Mouse (Mus musculus) embryonic facial prominence, embryonic 13.5 days (tissue): ENCODE data around the gene Reg4. TPM values are rescaled to one million over a fixed set of nuclear protein-coding genes. Genes with fewer than 3 reads are reported as not detected.

ENCODE experiments used
- ATAC-seq: fragments of 200-750 bp; cut with Nextera tagmentation; 2 replicates; pipeline ENCODE4 v1.8.0; 2017; ENCODE audit warnings: low read depth; ENCODE audit not compliant: insufficient number of reproducible peaks, insufficient read depth, low FRiP score, low TSS enrichment
- H3K27ac ChIP-seq: fragments of 300-500 bp; sonication (generic); 2 replicates; pipeline ENCODE4 v1.5.1; 2015; ENCODE audit warnings: moderate library complexity, mild to moderate bottlenecking, inconsistent platforms
- H3K27me3 ChIP-seq: fragments of 300-500 bp; sonication (generic); 2 replicates; pipeline ENCODE4 v1.6.1; 2015; ENCODE audit warnings: mild to moderate bottlenecking, inconsistent platforms
- H3K36me3 ChIP-seq: fragments of 300-500 bp; sonication (generic); 2 replicates; pipeline ENCODE4 v1.6.1; 2015; ENCODE audit warnings: mild to moderate bottlenecking, inconsistent platforms
- H3K4me1 ChIP-seq: fragments of 300-500 bp; sonication (generic); 2 replicates; pipeline ENCODE4 v1.6.1; 2015; ENCODE audit warnings: inconsistent platforms
- H3K4me2 ChIP-seq: fragments of 300-500 bp; sonication (generic); 2 replicates; pipeline ENCODE4 v1.6.1; 2015; ENCODE audit warnings: moderate library complexity, mild to moderate bottlenecking, inconsistent platforms
- H3K4me3 ChIP-seq: fragments of 300-500 bp; sonication (generic); 2 replicates; pipeline ENCODE4 v1.5.1; 2015; ENCODE audit warnings: mild to moderate bottlenecking, inconsistent platforms
- H3K9ac ChIP-seq: fragments of 300-500 bp; sonication (generic); 2 replicates; pipeline ENCODE4 v1.6.1; 2015; ENCODE audit warnings: mild to moderate bottlenecking, inconsistent platforms
- H3K9me3 ChIP-seq: fragments of 300-500 bp; sonication (generic); 2 replicates; pipeline ENCODE4 v1.6.1; 2016; ENCODE audit warnings: inconsistent platforms
- WGBS: fragments of 180-500 bp; shearing (Covaris S2); methylation state at CpG from one replicate; pipeline ENCODE4 v1.1.7; 2015; ENCODE audit warnings: mixed read lengths; 5-methylcytosine and 5-hydroxymethylcytosine counted together
- polyA plus RNA-seq: library from polyadenylated mRNA; unstranded; fragments of >200 nt; fragmentation: Nextera tagmentation; extraction: Ambion mirVana; gene quantifications from 2 replicates; pipeline ENCODE4 v1.2.1, GENCODE M21; 2015

Reg4 gene
- polyA plus RNA-seq, 1 experiment from 2014 or later: not detected

DNA sequence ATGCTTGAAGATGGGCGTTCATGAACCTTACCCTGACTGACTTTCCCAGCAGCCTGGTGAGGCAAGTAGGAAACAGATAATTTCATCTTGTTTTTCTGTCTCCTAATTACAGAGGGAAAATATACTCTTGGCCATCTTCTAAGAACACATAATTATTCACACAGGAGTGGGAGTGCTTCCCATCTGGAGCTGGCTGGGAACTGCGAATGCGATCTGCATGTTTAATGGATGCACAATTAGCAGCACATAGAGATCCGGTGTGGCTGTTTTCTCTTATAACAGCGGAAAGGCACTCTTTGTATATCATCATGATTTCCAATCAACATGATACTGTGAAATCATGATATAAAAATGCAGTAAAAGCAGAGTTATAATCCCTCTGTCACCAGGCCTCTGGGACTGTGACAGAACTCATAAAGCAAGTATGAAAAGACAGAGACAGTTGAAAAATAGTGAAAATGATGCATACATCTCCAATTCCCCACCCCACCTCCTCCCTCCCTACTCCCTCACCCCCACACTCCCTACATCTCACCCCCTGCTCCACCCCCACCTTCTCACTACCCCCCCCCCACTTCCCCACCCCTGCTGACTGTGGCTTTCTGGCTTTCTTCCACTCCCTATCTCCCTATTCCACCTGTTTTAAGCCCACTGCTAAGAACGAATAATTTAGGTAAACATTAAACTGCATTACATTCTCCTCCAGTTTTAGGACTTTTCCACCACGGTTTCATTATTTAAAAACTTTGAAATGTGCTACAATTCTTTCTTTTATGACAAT, 10.5 kb upstream of the Reg4 start:
- H3K4me1 ChIP-seq: no peaks in the 10 kb centered on the region
- no peak overlapping the region for H3K4me3 ChIP-seq
- 71% methylated on average over 7 of the region's 7 CpGs for WGBS
- no peak overlapping the region for H3K9ac ChIP-seq
- H3K27me3 ChIP-seq: no peaks in the 10 kb centered on the region
- no peak for ATAC-seq
- H3K4me2 ChIP-seq: no peak overlapping the region
- H3K27ac ChIP-seq: no peak overlapping the region
- H3K36me3 ChIP-seq: no peaks in the 10 kb centered on the region
- no peaks in the 10 kb centered on the region for H3K9me3 ChIP-seq

DNA sequence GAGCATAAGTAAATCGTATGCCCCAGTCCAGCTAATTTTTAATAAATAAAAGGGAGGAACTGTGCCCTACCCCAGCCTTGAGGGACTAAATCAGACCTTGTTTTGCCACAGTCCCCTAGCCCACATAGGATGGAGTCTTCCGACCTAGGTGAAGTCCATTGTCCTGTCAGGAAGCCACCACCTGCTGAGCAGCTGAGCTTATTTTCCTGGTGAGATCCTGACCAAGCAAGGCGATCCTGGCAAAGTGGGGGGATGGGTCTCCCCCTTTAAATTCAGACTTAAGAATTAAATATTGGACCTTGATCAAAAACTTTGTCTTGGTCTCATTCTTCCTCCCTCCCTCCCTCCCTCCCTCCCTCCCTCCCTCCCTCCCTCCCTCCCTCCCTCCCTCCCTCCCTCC, 5.7 kb upstream of the Reg4 start:
- no peaks in the 10 kb centered on the region for H3K36me3 ChIP-seq
- H3K4me2 ChIP-seq: no peak overlapping the region
- ATAC-seq: no peak
- H3K27ac ChIP-seq: no peak overlapping the region
- no peaks in the 10 kb centered on the region for H3K27me3 ChIP-seq
- H3K9me3 ChIP-seq: no peaks in the 10 kb centered on the region
- WGBS: 69% methylated on average over 3 of the region's 3 CpGs
- H3K4me1 ChIP-seq: no peaks in the 10 kb centered on the region
- H3K9ac ChIP-seq: no peak overlapping the region
- H3K4me3 ChIP-seq: no peak overlapping the region

DNA sequence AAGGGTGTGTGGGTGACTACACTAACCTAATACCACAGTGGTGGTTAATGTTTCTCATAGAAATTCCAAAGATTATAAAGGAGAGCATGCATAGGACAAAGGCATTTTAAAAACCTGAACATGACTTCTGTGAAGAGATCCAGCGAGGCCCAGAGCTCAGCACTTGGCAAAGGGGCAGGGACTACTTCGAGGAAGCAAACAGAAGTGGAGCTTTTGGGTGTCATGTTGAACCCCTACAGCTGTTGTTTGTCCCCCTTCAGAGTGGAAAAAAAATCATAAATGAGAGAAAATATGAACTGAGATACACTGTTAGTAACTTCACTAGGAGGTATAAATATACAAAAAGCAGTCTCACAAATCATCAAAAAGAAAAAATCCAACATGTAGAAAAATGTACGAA, 1.3 kb downstream of the Reg4 start:
- H3K27ac ChIP-seq: no peak overlapping the region
- no peak overlapping the region for H3K4me2 ChIP-seq
- 82% methylated on average over 3 of the region's 3 CpGs for WGBS
- H3K9ac ChIP-seq: no peak overlapping the region
- no peak overlapping the region for H3K4me3 ChIP-seq
- no peak for ATAC-seq
- H3K9me3 ChIP-seq: no peaks in the 10 kb centered on the region
- no peaks in the 10 kb centered on the region for H3K27me3 ChIP-seq
- no peaks in the 10 kb centered on the region for H3K36me3 ChIP-seq
- 0 out of 2 replicates have a peak, but pooled peaks cover 6% of the 10 kb centered on the region for H3K4me1 ChIP-seq

DNA sequence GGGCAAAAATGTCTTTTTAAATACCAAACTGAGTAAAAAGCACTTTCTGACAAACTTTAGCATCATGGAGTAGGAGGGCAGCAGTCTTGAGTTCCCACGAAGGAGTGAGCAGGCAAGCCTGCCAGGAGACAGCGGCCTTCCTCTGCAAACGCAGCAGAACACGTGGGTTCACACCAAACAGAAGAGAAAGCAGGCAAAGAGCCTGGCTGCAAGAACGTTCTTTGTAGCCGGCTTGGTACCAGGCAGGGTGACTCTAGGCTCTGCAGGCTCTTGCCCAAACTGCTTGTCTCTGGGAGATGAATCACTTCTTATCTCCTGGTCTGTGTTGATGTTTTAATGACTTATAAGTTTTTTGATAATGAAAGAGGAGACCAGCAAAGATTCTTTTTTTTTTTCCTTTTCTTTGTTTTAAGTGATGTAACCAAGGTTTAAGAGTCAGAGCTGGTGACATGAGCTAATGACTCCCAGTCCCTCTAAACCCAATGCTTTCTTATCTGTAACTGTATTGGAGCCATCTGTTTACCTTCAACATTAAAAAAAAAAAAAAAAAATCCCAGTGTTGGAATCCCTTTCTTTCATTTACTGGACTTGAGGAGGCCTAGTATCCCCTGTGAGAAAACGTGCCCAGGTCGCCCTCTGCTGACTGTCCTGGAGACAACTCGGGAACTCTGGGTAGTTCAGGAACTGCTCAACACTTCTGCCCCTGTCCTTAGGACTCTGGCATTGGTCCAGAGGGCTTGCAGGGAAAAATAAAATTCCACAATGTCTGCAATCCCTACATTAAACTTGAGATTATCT, 2.0 kb downstream of the Reg4 start:
- H3K36me3 ChIP-seq: no peaks in the 10 kb centered on the region
- no peaks in the 10 kb centered on the region for H3K9me3 ChIP-seq
- WGBS: 10% methylated on average over 9 of the region's 9 CpGs
- no peak overlapping the region for H3K4me3 ChIP-seq
- H3K4me1 ChIP-seq: 0 out of 2 replicates have a peak, but pooled peaks cover 6% of the 10 kb centered on the region
- ATAC-seq: 0 out of 2 replicates have a peak, but pooled peaks have one; percentile 52
- H3K27me3 ChIP-seq: no peaks in the 10 kb centered on the region
- no peak overlapping the region for H3K4me2 ChIP-seq
- no peak overlapping the region for H3K27ac ChIP-seq
- no peak overlapping the region for H3K9ac ChIP-seq

DNA sequence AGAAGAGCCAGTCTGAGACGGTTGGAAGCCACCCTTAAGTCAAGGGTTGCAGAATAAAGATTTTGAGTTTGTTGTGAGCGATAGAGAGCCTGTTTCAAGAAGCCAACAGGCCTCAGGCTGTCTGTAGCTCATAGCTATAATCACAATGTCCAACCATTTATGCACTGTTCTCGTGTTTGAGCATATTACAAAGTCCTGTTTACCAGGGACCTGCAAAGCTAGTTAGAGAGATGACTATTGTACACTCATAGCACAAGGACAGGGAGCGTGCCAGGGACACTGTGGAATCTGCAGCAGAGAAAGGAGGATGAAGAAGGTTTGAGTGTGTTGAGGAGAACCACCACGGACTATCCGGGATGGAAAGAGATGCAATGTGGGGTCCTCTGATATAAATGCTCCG, 3.0 kb downstream of the Reg4 start:
- H3K27me3 ChIP-seq: no peaks in the 10 kb centered on the region
- H3K4me2 ChIP-seq: no peak overlapping the region
- no peak for ATAC-seq
- no peak overlapping the region for H3K9ac ChIP-seq
- H3K27ac ChIP-seq: no peak overlapping the region
- 0 out of 2 replicates have a peak, but pooled peaks cover 6% of the 10 kb centered on the region for H3K4me1 ChIP-seq
- H3K4me3 ChIP-seq: no peak overlapping the region
- no peaks in the 10 kb centered on the region for H3K9me3 ChIP-seq
- H3K36me3 ChIP-seq: no peaks in the 10 kb centered on the region
- WGBS: 87% methylated on average over 7 of the region's 7 CpGs

DNA sequence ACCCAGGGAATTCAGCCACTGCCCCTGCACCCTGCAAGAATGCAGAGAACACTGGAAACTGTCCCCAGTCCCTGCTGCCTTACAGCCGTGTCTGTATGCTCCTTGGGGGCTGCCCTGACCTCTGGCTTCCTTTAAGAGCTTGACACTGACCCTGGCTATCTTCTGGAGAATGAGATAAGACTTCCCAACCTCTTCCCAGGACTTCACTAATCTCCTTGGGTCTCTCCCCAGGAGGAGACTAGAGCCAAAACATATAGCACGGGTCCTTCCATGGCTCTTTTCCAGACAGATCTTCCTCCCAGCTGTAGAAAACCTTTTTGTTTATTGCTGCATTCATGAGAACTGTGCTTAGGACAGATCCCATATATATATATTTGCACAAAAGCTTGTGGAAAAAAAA, 3.8 kb downstream of the Reg4 start:
- Histone ChIP-seq H3K9ac (no peak overlapping the region), H3K4me2 (no peak overlapping the region), H3K9me3 (no peaks in the 10 kb centered on the region), H3K36me3 (no peaks in the 10 kb centered on the region), H3K27me3 (no peaks in the 10 kb centered on the region), H3K27ac (no peak overlapping the region), H3K4me1 (0 out of 2 replicates have a peak, but pooled peaks cover 6% of the 10 kb centered on the region), H3K4me3 (no peak overlapping the region)
- 54% methylated on average over 2 of the region's 2 CpGs for WGBS
- no peak for ATAC-seq

DNA sequence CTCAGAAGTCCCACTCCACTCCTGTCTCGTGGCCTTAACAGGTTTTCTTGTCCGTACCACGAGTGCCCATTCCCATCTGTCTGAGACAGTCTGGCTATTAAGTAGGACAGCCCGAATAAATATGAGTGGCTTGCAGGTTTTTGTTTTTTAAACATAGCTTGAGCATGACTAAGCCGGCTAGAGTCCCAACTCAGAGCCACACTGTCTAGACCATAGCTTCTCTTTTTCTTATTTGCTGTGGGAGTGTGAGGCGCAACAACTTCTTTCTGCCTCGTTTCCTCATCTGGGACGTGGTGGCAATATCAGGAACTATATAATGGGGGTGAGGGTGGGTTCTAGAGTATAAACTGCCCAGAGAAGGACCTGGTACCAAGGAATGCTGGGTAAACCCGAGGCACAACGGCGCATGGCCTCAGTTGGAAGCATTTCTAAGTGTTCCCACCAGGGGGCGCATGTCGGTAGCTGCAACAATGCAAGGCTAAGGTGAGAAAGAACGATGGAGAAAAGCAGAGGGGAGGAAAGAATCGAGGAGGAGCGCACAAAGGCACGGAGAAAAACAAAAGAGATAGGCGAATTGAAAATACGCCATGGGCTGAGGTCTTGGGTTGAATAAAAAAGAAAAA, 5.1 kb downstream of the Reg4 start:
- Histone ChIP-seq H3K9ac (no peak overlapping the region), H3K27me3 (no peaks in the 10 kb centered on the region), H3K4me3 (no peak overlapping the region), H3K4me2 (0 out of 2 replicates have a peak overlapping the region, but pooled peaks have one; percentile 2), H3K4me1 (0 out of 2 replicates have a peak, but pooled peaks cover 6% of the 10 kb centered on the region), H3K36me3 (no peaks in the 10 kb centered on the region), H3K9me3 (no peaks in the 10 kb centered on the region), H3K27ac (no peak overlapping the region)
- WGBS: 40% methylated on average over 19 of the region's 19 CpGs
- ATAC-seq: no peak

DNA sequence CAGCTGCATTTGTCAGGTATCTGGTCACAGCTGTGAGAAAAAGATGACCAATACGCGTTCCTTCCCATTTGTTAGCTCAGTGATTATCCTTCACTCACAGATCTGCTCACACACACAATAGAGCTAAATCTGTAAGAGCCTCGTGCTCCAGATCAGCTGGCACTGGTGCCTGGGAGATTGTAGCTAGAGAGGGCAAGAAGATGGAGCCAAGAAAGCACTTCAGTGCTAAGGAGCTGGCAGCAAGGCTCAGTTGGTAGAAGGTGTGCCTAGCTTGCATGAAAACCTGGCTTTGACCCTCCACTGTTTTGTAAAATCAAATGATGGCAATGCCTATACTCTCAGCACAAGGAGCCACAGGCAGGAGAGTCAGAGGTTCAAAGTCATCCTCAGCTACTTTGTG, 5.8 kb downstream of the Reg4 start:
- Histone ChIP-seq H3K4me2 (no peak overlapping the region), H3K4me1 (0 out of 2 replicates have a peak, but pooled peaks cover 6% of the 10 kb centered on the region), H3K9ac (no peak overlapping the region), H3K27me3 (no peaks in the 10 kb centered on the region), H3K4me3 (no peak overlapping the region), H3K27ac (no peak overlapping the region), H3K9me3 (no peaks in the 10 kb centered on the region), H3K36me3 (no peaks in the 10 kb centered on the region)
- ATAC-seq: no peak
- 73% methylated on average over 3 of the region's 3 CpGs for WGBS

DNA sequence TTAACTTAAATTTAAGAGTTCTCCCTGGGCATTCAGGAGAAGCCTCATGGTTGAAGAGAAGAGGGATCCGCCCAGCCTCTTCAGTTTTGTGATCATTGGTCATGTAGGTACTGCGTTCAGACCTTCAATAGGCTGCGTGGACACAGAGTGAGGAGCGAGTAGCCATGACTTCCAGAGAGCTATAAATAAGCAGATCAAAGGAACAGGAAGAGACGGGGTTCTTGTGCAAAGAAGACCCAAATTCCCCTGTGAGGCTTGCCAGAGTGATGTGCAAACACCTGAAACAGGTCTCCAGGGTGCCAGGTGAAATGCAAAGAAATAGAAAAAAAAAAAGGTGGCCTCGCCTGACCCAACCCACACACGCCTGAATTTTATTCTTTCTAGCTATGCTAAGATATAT, 8.0 kb downstream of the Reg4 start:
- Histone ChIP-seq H3K9ac (no peak overlapping the region), H3K4me1 (0 out of 2 replicates have a peak, but pooled peaks cover 3% of the 10 kb centered on the region), H3K36me3 (no peaks in the 10 kb centered on the region), H3K4me3 (no peak overlapping the region), H3K27ac (no peak overlapping the region), H3K4me2 (no peak overlapping the region), H3K27me3 (no peaks in the 10 kb centered on the region), H3K9me3 (no peaks in the 10 kb centered on the region)
- no peak for ATAC-seq
- 82% methylated on average over 7 of the region's 7 CpGs for WGBS

DNA sequence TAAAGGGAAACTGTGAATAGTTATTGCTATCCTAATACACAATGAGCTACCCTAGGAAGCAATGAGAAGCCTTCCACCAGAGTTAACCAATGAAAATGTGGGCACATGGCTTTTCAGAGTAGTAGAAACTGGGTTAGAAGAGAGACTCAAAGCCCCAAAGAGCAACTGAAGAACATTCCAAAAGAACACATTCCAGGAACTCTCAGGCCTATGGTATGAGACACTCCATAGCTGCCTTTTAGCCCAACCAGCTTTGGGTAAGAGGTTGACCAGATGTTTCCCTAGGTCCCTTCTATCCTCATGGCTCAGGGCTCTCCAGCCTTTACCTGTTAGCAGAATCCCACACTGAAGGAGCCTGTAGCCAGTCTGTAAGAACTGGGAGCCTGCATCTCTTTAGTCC, 11.5 kb downstream of the Reg4 start:
- Histone ChIP-seq H3K4me2 (no peak overlapping the region), H3K9ac (no peak overlapping the region), H3K27me3 (no peaks in the 10 kb centered on the region), H3K4me1 (no peaks in the 10 kb centered on the region), H3K4me3 (no peak overlapping the region), H3K36me3 (no peaks in the 10 kb centered on the region), H3K27ac (no peak overlapping the region), H3K9me3 (no peaks in the 10 kb centered on the region)
- no peak for ATAC-seq

DNA sequence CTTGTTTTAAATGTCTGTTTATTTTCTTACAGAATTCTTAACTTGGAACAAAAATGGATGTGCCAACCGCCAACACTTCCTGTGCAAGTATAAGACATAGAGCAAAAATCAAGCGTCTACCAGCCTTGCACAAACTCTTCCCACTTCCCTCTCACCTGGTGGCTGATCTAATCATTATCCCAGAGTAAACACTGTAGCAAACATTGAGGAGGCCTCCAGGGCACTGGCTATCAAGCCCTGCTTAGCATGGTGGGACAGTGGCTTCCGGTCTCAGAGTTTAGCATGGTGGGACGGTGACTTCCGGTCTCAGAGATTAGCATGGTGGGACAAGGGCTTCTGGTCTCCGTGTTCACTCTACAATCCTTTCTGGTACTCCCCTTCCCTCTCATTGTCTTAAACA, 14.3 kb downstream of the Reg4 start:
- 89% methylated on average over 6 of the region's 6 CpGs for WGBS
- Histone ChIP-seq H3K27me3 (no peaks in the 10 kb centered on the region), H3K4me3 (no peak overlapping the region), H3K9me3 (no peaks in the 10 kb centered on the region), H3K9ac (no peak overlapping the region), H3K27ac (no peak overlapping the region), H3K36me3 (no peaks in the 10 kb centered on the region), H3K4me1 (no peaks in the 10 kb centered on the region), H3K4me2 (no peak overlapping the region)
- no peak for ATAC-seq
